Mouse (Mus musculus) heart, adult 2 months (tissue): ENCODE results near the gene Robo1.

ENCODE experiments used
- CTCF ChIP-seq: fragments of 200-600 bp; IDR thresholded peaks from 2 replicates; pipeline ENCODE4 v1.8.1; 2022; ENCODE audit warnings: antibody characterized with exemption, mild to moderate bottlenecking, moderate library complexity
- POLR2A ChIP-seq: fragments of 200-500 bp; IDR thresholded peaks from 2 replicates; pipeline ENCODE4 v1.6.1; 2011; ENCODE audit warnings: mild to moderate bottlenecking, low read depth, low read length, control low read depth; ENCODE audit not compliant: insufficient read depth

DNA sequence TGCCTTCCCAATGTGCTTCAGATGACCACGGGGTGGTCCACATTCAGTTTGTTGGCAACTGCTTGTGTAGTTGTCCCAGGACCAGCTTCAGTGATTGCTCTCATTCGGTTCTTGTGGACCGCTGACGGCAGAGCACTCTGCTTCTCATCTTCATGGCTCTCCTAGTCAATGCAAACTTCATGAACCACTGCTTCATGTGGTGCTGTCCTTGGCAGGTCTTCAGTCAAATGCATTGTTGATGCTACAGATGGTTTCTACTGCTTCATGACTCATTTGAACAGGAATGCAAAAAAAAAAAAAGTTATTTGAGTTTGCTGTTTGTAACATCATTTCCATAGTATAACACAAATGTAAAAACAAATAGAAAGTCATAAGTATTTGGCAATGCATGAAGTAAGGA is 636.3 kb downstream of the Robo1 start:
- TF ChIP-seq CTCF (no peak), POLR2A (no peak)
